Mouse (Mus musculus) left cerebral cortex, adult 2 months (tissue): Measurements from ENCODE around the gene Rnf208. TPM values are rescaled to one million over a fixed set of nuclear protein-coding genes. Genes with fewer than 3 reads are reported as not detected.

Experiments used
- DNase-seq, 2 experiments: peaks; one replicate each; pipeline ENCODE4 v3.0.0; 2021 to 2022; ENCODE audit warnings: low spot score in 2 of 2, mixed read lengths in 1 of 2; ENCODE audit errors: extremely low spot score in 1 of 2
- H3K27ac ChIP-seq: fragments of 200-600 bp; 2 replicates; pipeline ENCODE4 v1.8.1; 2022
- H3K4me3 ChIP-seq: fragments of 200-600 bp; 2 replicates; pipeline ENCODE4 v1.8.1; 2022
- CTCF ChIP-seq: fragments of 200-600 bp; IDR thresholded peaks from 2 replicates; pipeline ENCODE4 v1.8.1; 2022; ENCODE audit warnings: antibody characterized with exemption, mild to moderate bottlenecking, moderate library complexity
- intact Hi-C: fragments of 180-260 bp; cut with DNase I; formaldehyde crosslinking; loops from one replicate; pipeline ENCODE4 v1.15.1; 2025
- total RNA-seq, 2 experiments: library from RNA; stranded (reverse); gene quantifications; 2 replicates each; pipeline ENCODE4 v1.2.3; 2021

Gene Rnf208
- total RNA-seq, 2 experiments from 2014 or later: 249 to 270 TPM

DNA sequence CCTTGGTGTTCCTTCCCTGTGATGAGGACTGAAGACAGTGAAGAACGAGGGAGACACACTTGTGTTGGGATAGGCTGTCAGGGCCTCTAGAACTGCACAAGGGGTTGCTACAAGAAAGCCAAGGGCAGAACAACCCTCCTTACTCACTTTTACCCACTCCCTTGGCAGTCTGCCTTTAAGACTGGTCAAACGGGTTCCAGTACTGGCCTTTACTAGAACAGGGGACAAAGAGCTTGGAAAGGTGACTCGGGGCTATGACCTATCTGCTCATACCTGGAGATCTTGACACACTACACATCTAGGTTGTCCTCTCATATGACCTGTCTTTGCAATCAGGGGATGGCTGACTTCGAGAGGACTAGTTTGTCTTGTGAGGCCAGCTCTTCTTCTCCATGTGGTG, 4.5 kb upstream of the Rnf208 start:
- Histone ChIP-seq H3K27ac (no peak overlapping the region), H3K4me3 (no peak overlapping the region)
- TF ChIP-seq CTCF: no peak
- DNase-seq: no peak
- intact Hi-C loops: no loop called here

DNA sequence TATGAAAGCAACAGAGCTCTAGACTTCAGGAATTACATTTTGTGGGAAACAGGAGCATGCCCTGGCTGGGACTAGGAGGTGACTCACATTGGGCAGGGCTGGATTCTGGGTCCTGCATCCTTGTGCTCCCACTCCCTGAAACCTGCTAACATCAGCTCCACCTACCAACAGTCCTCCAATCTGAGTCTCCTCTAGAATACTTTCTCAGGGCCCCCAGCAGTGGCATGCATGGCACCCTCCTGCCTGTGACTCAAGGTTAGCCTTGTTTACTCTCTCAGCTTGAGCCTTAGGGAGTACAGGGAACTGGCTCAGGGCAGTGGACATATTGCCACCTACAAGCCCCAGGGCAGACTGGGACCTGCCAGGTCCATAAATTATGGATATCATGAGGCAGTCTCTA, 3.9 kb upstream of the Rnf208 start:
- Histone ChIP-seq H3K4me3 (no peak overlapping the region), H3K27ac (no peak overlapping the region)
- TF ChIP-seq CTCF: no peak
- intact Hi-C loops: no loop called here
- no peak for DNase-seq

DNA sequence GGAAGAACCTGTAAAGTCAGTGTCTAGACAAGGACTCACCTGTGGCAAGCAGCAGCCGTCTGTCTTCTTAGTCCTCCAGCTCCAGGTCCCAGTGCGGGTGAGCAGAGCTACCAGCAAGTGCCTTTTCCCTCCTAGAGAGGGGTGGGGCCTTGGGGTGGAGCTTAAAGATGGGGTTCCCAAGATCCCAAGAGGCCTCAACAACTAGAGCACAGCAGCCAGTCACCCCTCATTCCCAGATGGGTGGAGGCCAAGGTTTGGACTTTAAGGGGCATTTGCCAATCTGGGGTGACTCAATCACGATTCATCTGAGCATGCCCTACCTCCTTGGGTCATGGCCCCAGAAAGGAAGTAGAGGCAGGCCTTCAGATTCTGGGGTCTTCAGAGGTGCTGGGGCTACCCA, 2.3 kb upstream of the Rnf208 start:
- intact Hi-C loops: no loop called here

DNA sequence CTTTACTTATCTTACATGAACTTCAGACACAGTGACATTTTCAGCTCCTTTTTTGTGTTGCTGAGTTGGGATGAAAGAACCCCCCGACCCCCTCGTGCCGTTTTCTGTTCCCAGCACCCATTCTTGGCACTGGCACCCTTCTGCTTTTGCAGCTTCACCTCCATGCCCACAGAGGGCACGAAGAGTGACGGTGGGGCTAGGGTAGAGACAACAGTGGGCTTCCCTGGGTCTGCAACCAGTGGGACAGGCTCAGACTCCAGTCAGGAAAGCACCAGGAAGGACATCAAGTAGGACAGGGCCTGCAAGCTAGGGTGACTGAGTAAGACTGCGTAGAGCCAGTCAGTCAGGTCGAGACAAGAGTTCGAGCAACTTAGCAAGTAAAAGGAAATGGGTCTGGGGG, 1.7 kb upstream of the Rnf208 start:
- DNase-seq: no peak
- TF ChIP-seq CTCF: no peak
- intact Hi-C loops: no loop called here
- H3K4me3 ChIP-seq: peak overlapping the region; percentile 68
- H3K27ac ChIP-seq: peak overlapping the region; percentile 76

More for the DNA sequence above, 2.3 kb upstream of the Rnf208 start:
- no peak for DNase-seq
- TF ChIP-seq CTCF: no peak
- Histone ChIP-seq H3K27ac (no peak overlapping the region), H3K4me3 (no peak overlapping the region)

DNA sequence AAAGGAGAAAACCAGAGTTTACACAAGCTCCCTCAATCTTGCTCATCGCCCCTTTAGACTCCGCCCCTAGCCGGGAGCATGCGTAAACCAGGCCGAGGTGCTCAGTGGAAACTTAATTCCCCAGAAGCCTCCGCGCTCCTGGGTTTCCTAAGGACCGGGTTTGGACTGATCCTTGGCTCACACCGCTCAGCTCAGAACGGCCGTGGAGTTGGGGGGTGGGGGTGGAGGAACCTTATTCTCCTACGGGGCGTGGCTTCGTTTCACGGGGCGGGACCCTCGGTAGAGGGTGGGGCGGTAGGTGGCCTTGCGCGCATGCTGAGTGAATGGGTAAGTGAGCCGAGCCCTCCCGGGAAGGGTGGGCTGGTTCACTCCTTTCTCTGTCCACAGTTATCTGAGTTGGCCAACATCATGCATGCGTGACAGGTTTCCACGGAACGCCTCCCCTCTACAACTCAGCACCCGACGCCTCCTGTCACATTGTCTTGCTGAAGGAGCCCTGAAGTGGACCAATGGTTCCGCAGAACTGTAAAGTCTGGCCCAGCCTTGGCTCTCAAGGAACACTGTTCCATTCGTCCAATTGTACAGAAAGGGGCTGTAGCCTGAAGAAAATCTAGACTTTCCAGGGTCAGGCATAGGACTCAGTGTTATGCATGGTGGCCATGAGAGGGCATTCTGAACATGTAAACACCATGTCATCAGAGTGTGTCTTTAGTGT, 1.2 kb upstream of the Rnf208 start:
- DNase-seq: peak; percentile 64 to 71
- TF ChIP-seq CTCF: no peak
- intact Hi-C loops: no loop called here
- Histone ChIP-seq H3K4me3 (peak overlapping the region; percentile 68), H3K27ac (peak overlapping the region; percentile 76)

DNA sequence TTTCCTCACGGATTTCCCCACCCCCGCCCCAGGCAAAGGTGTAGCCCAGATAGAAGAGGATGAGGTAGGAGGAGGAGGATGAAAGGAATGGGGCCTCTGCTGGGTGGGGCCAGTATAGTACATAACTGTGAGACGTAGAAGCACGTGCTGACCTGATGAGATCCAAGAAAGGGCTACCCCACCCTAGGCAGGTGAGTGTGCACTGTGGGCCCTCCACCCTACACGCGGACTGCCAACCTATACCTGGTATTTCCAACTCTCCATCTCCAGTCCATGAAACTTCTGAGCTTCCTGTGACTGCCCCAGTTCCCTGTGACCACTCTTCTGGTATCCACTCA, 648 bp upstream of the Rnf208 start:
- intact Hi-C loops: no loop called here
- DNase-seq: no peak
- Histone ChIP-seq H3K27ac (peak overlapping the region; percentile 6; the same call in 1 of the 2 replicates), H3K4me3 (peak overlapping the region; percentile 68)
- TF ChIP-seq CTCF: no peak

DNA sequence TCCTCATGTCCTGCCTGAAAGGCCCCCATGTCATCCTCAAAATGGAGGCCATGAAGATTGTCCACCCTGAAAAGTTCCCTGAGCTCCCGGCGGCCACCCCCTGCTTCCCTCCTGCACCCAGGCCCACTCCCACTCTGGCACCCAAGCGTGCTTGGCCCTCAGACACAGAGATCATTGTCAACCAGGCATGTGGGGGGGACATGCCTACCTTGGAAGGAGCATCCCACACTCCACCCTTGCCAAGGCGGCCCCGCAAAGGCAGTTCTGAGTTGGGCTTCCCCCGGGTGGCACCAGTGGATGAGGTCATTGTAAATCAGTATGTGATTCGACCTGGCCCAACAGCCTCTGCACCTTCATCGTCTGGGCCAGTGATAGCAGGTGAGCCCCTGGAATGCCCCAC, 1.3 kb downstream of the Rnf208 start:
- H3K27ac ChIP-seq: peak overlapping the region; percentile 91
- TF ChIP-seq CTCF: no peak

DNA sequence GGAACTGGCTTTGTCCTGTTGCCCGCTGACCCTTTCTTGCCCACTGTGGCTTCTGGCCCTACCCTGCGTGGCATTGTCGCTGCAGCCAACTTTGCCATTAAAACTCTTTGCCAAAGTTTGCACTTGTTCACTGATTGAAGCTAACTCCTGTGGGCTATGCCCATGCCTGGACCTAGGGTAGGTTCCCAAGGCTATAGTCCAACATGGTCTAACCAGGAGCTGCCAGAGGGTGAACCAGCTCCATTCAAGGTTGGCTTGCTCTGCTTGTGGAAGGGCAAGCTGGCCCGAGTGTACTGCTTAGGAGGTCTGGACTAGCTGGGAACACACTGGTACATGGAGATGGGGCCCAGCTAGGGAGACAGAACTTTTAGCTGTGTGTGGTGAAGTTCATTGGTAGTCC, 2.1 kb downstream of the Rnf208 start:
- no peak for DNase-seq
- intact Hi-C loops: no loop called here
- H3K27ac ChIP-seq: no peak overlapping the region
- TF ChIP-seq CTCF: no peak
- no peak overlapping the region for H3K4me3 ChIP-seq

More for the DNA sequence above, 1.3 kb downstream of the Rnf208 start:
- no peak for DNase-seq
- H3K4me3 ChIP-seq: peak overlapping the region; percentile 68
- intact Hi-C loops: no loop called here

DNA sequence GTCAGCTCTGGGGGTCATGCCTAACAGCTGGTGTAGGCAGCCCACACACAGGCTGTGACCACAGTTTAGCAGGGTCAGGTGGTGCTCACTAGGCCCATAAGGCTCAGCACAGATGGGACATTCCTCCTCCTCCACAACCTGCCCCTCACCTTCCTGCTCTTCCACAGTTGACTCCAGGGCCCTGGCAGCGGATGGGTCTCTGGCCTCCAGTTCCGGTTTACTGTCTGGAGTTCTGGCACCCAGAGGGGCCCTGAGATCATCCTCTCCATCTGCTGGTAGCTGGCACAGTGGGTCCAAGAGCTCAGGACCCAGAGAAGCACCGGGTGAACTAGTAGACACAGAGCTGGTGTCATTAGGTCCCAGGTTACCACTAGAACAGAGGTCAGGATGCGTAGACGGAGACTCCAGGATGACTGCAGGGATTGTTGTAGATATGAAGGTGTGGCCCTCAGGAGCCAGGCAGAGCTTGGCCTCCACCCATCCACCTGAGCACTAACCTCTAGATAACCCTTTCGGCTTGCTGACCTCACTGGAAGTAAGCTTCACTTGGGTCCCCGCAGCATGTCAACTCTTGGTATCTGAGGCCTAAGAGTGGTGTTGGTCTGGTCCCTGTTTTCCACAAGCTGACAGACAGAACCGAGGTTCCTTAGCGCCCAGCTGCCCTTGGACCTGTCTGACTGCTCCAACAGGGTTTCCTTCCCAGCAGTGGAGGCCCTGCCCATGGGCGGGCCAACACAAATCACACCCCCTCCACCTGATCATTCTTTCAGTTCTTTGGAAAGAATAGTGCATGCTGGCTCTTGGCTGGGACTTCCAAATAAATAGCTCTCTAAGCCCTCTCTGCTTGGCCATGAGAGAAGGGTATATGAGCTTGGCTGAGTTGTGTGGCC, 4.4 kb downstream of the Rnf208 start, which contains the start of gene AL732309.1:
Gene AL732309.1 (minus strand): TSS at position 681 of the 890 bp plus-strand sequence.
- Histone ChIP-seq H3K4me3 (no peak within 1 kb of the TSS), H3K27ac (no peak within 1 kb of the TSS)
- no peak for DNase-seq
- TF ChIP-seq CTCF: no peak
- intact Hi-C loops: no loop called here

DNA sequence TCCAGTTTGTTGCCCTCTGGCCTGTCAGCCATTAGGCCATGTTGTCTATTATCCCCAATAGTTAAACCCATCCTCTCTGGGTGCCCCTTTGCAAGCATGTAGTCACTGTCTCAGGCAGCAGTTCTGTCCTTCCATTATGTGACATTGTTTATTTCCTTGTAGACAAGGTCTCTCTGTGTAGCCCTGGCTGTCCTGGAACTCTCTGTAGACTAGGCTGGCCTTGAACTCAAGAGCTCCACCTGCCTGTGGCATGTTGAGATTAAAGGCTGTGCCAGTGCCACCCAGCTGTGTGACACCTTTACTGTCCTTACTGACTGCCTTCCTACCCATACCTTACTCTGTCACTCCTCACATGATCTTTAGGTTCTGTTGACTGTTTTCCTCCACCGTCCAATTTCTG, 10.3 kb downstream of the Rnf208 start:
- DNase-seq: no peak
- intact Hi-C loops: loop anchor here (2.0 kb wide), 1 partner anchor 24 kb away; no protein-coding TSS in a partner anchor
- TF ChIP-seq CTCF: peak; percentile 31
- no peak overlapping the region for H3K4me3 ChIP-seq
- H3K27ac ChIP-seq: no peak overlapping the region

DNA sequence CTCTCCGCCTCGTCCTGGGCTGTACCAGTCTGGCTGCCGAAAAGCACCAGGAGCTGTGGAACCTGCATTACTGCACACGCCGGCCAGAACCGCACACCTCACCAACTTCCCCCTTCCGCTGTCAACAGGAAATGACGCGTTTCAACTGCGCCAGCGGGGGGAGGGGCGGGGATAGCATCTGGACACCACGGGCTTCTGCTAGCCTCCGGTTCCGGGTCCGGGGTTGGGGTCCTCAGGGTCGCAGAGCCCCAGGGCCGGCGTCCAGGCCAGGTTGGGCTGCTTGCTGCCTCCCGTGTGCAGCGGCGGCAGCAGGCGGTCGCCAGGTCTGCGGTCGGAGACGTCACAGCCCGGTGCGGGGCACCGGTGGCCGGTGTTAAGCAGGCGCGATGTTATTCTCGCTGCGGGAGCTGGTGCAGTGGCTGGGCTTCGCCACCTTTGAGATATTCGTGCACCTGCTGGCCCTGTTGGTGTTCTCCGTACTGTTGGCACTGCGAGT, 13.3 kb downstream of the Rnf208 start, which contains the start of gene Tmem203:
Gene Tmem203 (plus strand): TSS at position 156 of the 496 bp plus-strand sequence.
- peak within 1 kb of the TSS; percentile 90 for H3K27ac ChIP-seq
- peak within 1 kb of the TSS; percentile 71 for H3K4me3 ChIP-seq
- intact Hi-C loops: loop anchor here (1.0 to 2.0 kb wide), 2 partner anchors 17 to 63 kb away; partner anchors contain the start of genes Anapc2 and Ssna1
- TF ChIP-seq CTCF: no peak
- peak; percentile 84 to 91 for DNase-seq
